Mouse (Mus musculus) E14TG2a.4 (cell line): ENCODE measurements around the gene 4930522H14Rik.

Experiments used
- H3K27me3 ChIP-seq: 2 replicates; pipeline ENCODE4 v1.6.1; 2014; ENCODE audit warnings: low read length, control low read depth; ENCODE audit not compliant: insufficient read depth
- H3K36me3 ChIP-seq: 2 replicates; pipeline ENCODE4 v1.6.1; 2014; ENCODE audit warnings: low read length, control low read depth; ENCODE audit not compliant: insufficient read depth
- H3K4me1 ChIP-seq: replicated peaks from 2 replicates; pipeline ENCODE4 v1.6.1; 2014; ENCODE audit warnings: low read depth, low read length, control low read depth
- H3K4me3 ChIP-seq: replicated peaks from 2 replicates; pipeline ENCODE4 v1.5.1; 2014; ENCODE audit warnings: mild to moderate bottlenecking, low read length
- H3K9me3 ChIP-seq: 2 replicates; pipeline ENCODE4 v1.6.1; 2014; ENCODE audit warnings: low read length, control low read depth
- CTCF ChIP-seq: conservative IDR thresholded peaks from 2 replicates; pipeline ENCODE4 v1.5.1; 2014; ENCODE audit warnings: low read length
- NANOG ChIP-seq: IDR thresholded peaks from 2 replicates; pipeline ENCODE4 v1.6.1; 2014; ENCODE audit warnings: borderline replicate concordance, low read length, mixed read lengths
- POU5F1 ChIP-seq: IDR thresholded peaks from 2 replicates; pipeline ENCODE4 v1.6.1; 2014; ENCODE audit warnings: low read length, borderline replicate concordance

The 4930522H14Rik gene

DNA sequence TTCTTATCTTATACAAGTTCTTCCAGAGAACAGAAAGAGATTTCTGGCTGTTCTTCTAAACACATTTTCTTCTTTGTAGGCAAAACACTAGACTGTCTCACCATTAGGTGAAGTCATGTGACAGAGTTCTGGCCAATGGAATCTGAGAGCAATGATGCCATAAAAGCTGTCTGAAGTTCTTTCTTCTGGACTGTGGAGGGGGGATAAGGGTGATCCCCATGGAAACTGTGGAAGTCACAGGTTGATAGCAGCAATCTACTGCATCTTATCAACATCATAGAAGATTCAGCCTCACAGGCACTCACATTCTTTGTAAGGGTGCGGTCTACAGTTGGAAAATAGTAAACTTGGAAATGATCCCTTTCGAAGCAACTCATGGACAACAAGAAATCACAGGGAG, at the start of gene 4930522H14Rik:
Gene 4930522H14Rik (minus strand): TSS at position 187 of the 400 bp plus-strand sequence.
- TF ChIP-seq NANOG = no peak
- TF ChIP-seq CTCF = no peak
- no peak for TF ChIP-seq POU5F1
- no peaks in the 10 kb centered on the region for H3K36me3 ChIP-seq
- no peaks in the 10 kb centered on the region for H3K4me1 ChIP-seq
- no peak within 1 kb of the TSS for H3K4me3 ChIP-seq
- H3K27me3 ChIP-seq = no peaks in the 10 kb centered on the region; the same call in 1 of the 2 replicates
- no peaks in the 10 kb centered on the region for H3K9me3 ChIP-seq

DNA sequence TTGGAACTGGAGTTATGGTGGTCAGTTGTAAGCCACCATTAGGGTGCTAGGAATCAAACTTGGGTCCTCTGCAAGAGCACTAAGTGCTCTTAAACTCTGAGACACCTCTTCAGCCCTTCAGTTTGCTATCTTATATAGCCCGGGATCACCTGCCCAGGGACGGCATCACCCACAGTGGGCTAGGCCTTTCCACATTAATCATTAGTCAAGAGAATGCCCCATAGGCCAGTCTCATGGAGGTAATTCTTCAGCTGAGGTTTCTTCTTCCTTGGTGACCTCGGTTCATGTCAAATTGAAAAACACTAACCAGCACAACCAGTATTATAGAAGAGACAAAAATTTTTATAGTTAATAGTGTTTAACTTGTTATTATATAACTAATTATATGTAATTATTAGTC, 47.3 kb upstream of the 4930522H14Rik start:
- TF ChIP-seq NANOG (no peak), CTCF (no peak), POU5F1 (no peak)
- Histone ChIP-seq H3K4me1 (peaks cover 9% of the 10 kb centered on the region; the same call in 1 of the 2 replicates), H3K36me3 (no peaks in the 10 kb centered on the region), H3K4me3 (no peak overlapping the region), H3K9me3 (no peaks in the 10 kb centered on the region; the same call in 1 of the 2 replicates), H3K27me3 (peaks cover 6% of the 10 kb centered on the region)

DNA sequence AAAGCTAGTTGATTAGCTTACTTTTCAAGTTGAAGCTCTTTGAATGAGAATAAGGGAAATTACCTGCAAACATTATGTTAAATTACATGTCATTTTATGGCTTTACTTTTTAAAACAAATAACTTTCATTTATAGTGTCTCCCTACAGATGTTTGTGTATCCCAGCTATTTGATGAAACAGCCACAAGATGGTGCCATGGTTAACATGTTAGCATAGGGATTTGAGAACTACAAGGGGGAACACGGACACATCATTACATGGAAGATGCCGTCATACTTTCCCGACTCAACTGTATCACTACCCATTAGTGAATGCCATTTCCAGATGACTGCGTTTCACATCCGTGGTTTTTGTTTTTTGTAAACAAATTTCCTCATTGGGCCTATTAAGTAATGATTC, 45.8 kb upstream of the 4930522H14Rik start:
- H3K9me3 ChIP-seq = no peaks in the 10 kb centered on the region; the same call in 1 of the 2 replicates
- H3K27me3 ChIP-seq = peaks cover 6% of the 10 kb centered on the region
- H3K4me1 ChIP-seq = peaks cover 9% of the 10 kb centered on the region; the same call in 1 of the 2 replicates
- H3K36me3 ChIP-seq = no peaks in the 10 kb centered on the region
- no peak overlapping the region for H3K4me3 ChIP-seq
- TF ChIP-seq NANOG = no peak

GRCm38 (mm10) chr4:109574845-109575244, 43.7 kb upstream of the 4930522H14Rik start:
- no peak for TF ChIP-seq POU5F1
- no peak for TF ChIP-seq CTCF
- TF ChIP-seq NANOG = no peak

GRCm38 (mm10) chr4:109574331-109574730, 43.2 kb upstream of the 4930522H14Rik start:
- no peaks in the 10 kb centered on the region; the same call in 1 of the 2 replicates for H3K9me3 ChIP-seq
- no peaks in the 10 kb centered on the region for H3K27me3 ChIP-seq
- peaks cover 9% of the 10 kb centered on the region; the same call in 1 of the 2 replicates for H3K4me1 ChIP-seq
- peak overlapping the region; percentile 57 for H3K4me3 ChIP-seq
- TF ChIP-seq POU5F1 (no peak), CTCF (no peak), NANOG (no peak)
- H3K36me3 ChIP-seq = no peaks in the 10 kb centered on the region

More at GRCm38 (mm10) chr4:109574845-109575244, 43.7 kb upstream of the 4930522H14Rik start:
- Histone ChIP-seq H3K9me3 (no peaks in the 10 kb centered on the region; the same call in 1 of the 2 replicates), H3K36me3 (no peaks in the 10 kb centered on the region), H3K4me3 (peak overlapping the region; percentile 57; the same call in 1 of the 2 replicates), H3K27me3 (no peaks in the 10 kb centered on the region), H3K4me1 (peaks cover 9% of the 10 kb centered on the region; the same call in 1 of the 2 replicates)

DNA sequence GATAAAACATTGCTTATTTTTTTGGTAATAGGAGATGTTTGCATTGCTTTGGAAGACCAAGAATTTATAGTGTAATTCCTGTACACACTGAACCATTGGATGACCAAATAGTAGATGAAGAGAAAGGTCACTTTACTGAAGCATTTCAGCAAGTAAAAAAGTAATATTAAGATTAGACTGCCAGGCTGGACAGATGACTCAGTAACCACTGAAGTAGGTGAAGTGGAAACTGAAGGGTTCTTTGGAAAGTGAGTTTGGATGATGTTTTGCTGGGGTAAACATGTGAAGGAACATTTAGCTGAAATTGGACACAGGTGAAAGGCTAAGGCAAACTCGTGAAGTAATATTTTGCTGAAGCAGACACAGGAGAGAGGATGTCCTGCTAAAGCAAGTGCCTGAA, 41.5 kb upstream of the 4930522H14Rik start:
- Histone ChIP-seq H3K4me1 (peaks cover 9% of the 10 kb centered on the region; the same call in 1 of the 2 replicates), H3K4me3 (no peak overlapping the region), H3K9me3 (no peaks in the 10 kb centered on the region; the same call in 1 of the 2 replicates), H3K27me3 (no peaks in the 10 kb centered on the region), H3K36me3 (no peaks in the 10 kb centered on the region)
- TF ChIP-seq CTCF (no peak), NANOG (no peak), POU5F1 (no peak)

DNA sequence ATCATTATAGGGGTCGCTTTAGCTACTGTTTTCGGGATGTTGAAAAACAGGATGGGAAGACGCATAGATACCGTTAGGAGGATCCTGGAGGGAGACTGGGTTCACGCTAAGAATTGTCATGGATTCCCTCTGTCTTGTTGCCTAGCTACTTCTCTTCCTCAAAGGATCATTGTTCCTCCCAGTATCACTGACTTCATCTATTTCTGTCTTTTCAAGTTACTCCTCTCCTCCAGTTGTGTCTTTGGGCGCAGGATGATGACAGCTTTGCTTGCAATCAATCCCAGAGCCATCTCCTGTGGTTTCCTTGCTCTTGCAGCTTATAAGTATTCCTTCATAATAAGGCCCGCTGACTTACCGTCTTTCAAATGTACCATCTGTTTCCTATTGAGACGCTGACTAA, 38.3 kb upstream of the 4930522H14Rik start:
- TF ChIP-seq NANOG (no peak), POU5F1 (no peak), CTCF (no peak)
- 0 out of 2 replicates have a peak, but pooled peaks cover 3% of the 10 kb centered on the region for H3K4me1 ChIP-seq
- no peaks in the 10 kb centered on the region for H3K27me3 ChIP-seq
- no peak overlapping the region for H3K4me3 ChIP-seq
- no peaks in the 10 kb centered on the region; the same call in 1 of the 2 replicates for H3K9me3 ChIP-seq
- H3K36me3 ChIP-seq = no peaks in the 10 kb centered on the region

DNA sequence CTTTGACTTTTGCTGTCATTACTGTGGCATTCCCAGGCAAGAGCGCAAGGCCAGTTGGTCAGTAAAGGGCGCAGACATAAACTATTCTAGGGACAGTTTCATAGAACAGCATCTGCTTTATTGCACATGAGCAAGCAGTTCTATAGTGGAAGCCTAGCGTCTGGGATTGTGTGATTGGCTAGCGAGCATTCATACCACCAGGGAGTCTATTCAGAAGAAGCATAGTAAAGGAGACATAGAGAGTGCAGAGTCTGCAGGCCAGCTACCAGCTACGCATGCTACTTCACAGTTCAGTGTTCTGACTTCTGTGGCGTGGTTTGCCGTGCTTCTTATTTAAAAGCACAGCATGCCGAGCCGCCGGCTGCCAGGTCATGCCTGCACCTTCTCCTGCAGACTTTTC, 37.9 kb upstream of the 4930522H14Rik start:
- Histone ChIP-seq H3K4me3 (no peak overlapping the region), H3K4me1 (no peaks in the 10 kb centered on the region)
- no peak for TF ChIP-seq POU5F1
- no peak for TF ChIP-seq NANOG
- no peak for TF ChIP-seq CTCF

GRCm38 (mm10) chr4:109564711-109565110, 33.6 kb upstream of the 4930522H14Rik start:
- Histone ChIP-seq H3K4me1 (no peaks in the 10 kb centered on the region), H3K9me3 (no peaks in the 10 kb centered on the region)

More for the DNA sequence above, 37.9 kb upstream of the 4930522H14Rik start:
- no peaks in the 10 kb centered on the region; the same call in 1 of the 2 replicates for H3K9me3 ChIP-seq
- no peaks in the 10 kb centered on the region for H3K36me3 ChIP-seq
- H3K27me3 ChIP-seq = no peaks in the 10 kb centered on the region

More at GRCm38 (mm10) chr4:109564711-109565110, 33.6 kb upstream of the 4930522H14Rik start:
- no peaks in the 10 kb centered on the region for H3K27me3 ChIP-seq
- H3K4me3 ChIP-seq = no peak overlapping the region
- H3K36me3 ChIP-seq = no peaks in the 10 kb centered on the region
- TF ChIP-seq CTCF (no peak), POU5F1 (no peak), NANOG (no peak)
